Mouse (Mus musculus): ENCODE measurements around the gene Cd274. TPM values are rescaled to one million over a fixed set of nuclear protein-coding genes. Genes with fewer than 3 reads are reported as not detected.

Cd274 gene
- polyA plus RNA-seq, 1 experiment: 4.3 TPM

DNA sequence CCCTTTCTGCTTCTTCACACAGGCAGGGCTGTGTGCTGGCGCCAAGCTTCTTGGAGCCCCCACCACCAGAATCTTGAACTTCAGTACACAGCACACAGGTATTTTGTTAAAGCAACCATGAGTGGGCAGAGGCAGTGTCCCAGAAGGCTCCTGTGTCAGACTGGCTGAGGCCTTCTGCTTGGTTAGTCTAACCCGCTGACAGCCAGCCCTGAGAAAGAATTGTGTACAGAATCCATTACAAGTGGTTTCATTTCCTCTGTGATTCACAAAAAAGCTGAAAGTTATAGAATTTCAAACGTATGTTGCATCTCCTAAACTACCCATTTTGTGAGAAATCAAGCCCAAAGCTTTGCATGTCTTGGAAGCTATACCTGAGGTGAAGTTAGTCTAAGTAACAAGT lies 63.3 kb downstream of the Cd274 start:
- H3K27me3 ChIP-seq (replicated peaks; ENCODE audit: control insufficient read depth, insufficient read depth, low read length): no peaks in the 10 kb centered on the region
- DNase-seq: no peak
- no peak overlapping the region for H3K27ac ChIP-seq (ENCODE audit: insufficient read depth, low read depth, low read length)
- WGBS: 89% methylated on average over 3 of the region's 3 CpGs
- H3K36me3 ChIP-seq (ENCODE audit: control insufficient read depth, insufficient read depth, low read length): no peaks in the 10 kb centered on the region
- no peak for TF ChIP-seq POLR2A (IDR thresholded peaks at IDR 0.05; ENCODE audit: low read depth, low read length)
- no peak for TF ChIP-seq CTCF (conservative IDR thresholded peaks at IDR 0.05; ENCODE audit: insufficient read depth, insufficient read length, low read depth, low read length)
- H3K4me3 ChIP-seq (ENCODE audit: insufficient read depth, low read depth, low read length): no peak overlapping the region
- no peaks in the 10 kb centered on the region for H3K4me1 ChIP-seq (ENCODE audit: control insufficient read depth, insufficient read depth, low read length)

DNA sequence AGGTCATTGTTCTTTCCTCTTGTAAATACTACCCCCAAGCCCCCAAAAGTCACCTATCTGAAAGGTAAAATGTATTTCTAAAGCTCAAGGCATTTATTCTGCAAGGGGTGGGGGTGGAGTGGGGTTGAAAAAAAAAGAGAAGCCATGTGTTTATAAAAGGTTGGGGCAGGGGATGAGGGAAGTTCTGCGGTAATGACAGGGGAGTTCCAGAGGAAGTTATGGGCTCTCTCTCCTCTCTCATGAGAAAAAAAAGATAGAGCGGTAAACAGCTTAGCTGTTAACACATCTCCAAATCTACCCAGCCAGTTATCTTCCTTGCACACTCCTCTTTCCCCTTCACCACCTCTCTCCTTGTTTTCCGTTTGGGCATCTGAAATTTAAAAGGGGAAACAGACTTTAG lies 63.7 kb downstream of the Cd274 start:
- TF ChIP-seq CTCF (conservative IDR thresholded peaks at IDR 0.05; ENCODE audit: insufficient read depth, insufficient read length, low read depth, low read length) (no peak), POLR2A (IDR thresholded peaks at IDR 0.05; ENCODE audit: low read depth, low read length) (no peak)
- no peak for DNase-seq
- Histone ChIP-seq H3K27ac (ENCODE audit: insufficient read depth, low read depth, low read length) (no peak overlapping the region), H3K4me3 (ENCODE audit: insufficient read depth, low read depth, low read length) (no peak overlapping the region), H3K27me3 (replicated peaks; ENCODE audit: control insufficient read depth, insufficient read depth, low read length) (no peaks in the 10 kb centered on the region), H3K36me3 (ENCODE audit: control insufficient read depth, insufficient read depth, low read length) (no peaks in the 10 kb centered on the region), H3K4me1 (ENCODE audit: control insufficient read depth, insufficient read depth, low read length) (no peaks in the 10 kb centered on the region)
- 79% methylated on average over 3 of the region's 3 CpGs for WGBS

DNA sequence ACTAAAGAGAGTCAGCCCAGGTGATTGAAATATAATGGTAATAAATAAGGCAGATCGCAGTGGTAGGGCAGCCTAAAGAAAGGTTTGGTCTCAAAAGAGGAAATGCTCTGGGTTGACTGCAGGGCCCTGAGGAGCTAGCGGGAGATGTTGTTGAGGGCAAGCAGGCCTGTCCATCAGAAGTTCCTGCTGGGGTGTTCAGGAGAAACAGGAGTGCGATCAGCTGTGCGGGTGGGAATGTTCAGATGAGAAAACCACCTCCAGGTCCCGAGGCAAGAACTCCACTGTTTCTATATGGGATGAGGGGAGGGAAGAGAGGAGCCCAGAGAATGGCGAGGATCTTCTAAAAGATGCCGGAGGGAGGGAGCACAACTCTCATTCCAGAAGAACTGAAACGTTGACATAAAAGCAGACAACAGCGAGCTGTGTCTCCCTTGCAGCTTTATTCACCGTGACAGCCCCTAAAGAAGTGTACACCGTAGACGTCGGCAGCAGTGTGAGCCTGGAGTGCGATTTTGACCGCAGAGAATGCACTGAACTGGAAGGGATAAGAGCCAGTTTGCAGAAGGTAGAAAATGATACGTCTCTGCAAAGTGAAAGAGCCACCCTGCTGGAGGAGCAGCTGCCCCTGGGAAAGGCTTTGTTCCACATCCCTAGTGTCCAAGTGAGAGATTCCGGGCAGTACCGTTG lies 69.7 kb downstream of the Cd274 start:
- no peaks in the 10 kb centered on the region for H3K36me3 ChIP-seq (ENCODE audit: control insufficient read depth, insufficient read depth, low read length)
- H3K27me3 ChIP-seq (replicated peaks; ENCODE audit: control insufficient read depth, insufficient read depth, low read length): no peaks in the 10 kb centered on the region
- no peak overlapping the region for H3K27ac ChIP-seq (ENCODE audit: insufficient read depth, low read depth, low read length)
- TF ChIP-seq CTCF (conservative IDR thresholded peaks at IDR 0.05; ENCODE audit: insufficient read depth, insufficient read length, low read depth, low read length) (no peak), POLR2A (IDR thresholded peaks at IDR 0.05; ENCODE audit: low read depth, low read length) (no peak)
- H3K4me3 ChIP-seq (ENCODE audit: insufficient read depth, low read depth, low read length): no peak overlapping the region
- DNase-seq: no peak
- H3K4me1 ChIP-seq (ENCODE audit: control insufficient read depth, insufficient read depth, low read length): no peaks in the 10 kb centered on the region
- WGBS: 85% methylated on average over 18 of the region's 18 CpGs

Other genes starting within 250 kb of the Cd274 start
- 6.5 and 7.0 TPM in 2 replicates for gene Jak2, start 115.6 kb upstream of the Cd274 start, polyA plus RNA-seq (2012; rRNA removed)
- gene Insl6, start 42.1 kb upstream of the Cd274 start, polyA plus RNA-seq (2012; rRNA removed): 2.6 and 3.1 TPM in 2 replicates
- gene Rln1, start 32.8 kb upstream of the Cd274 start, polyA plus RNA-seq (2012; rRNA removed): 0.11 TPM in 1 of 2 replicates, not detected in the other
- 25.2 and 30.8 TPM in 2 replicates for gene Plgrkt, start 65 bp upstream of the Cd274 start, polyA plus RNA-seq (2012; rRNA removed)
- 0.17 TPM in 1 of 2 replicates, not detected in the other for gene Pdcd1lg2, start 43.5 kb downstream of the Cd274 start, polyA plus RNA-seq (2012; rRNA removed)
- 8.9 and 10.4 TPM in 2 replicates for gene Ric1, start 154.8 kb downstream of the Cd274 start, polyA plus RNA-seq (2012; rRNA removed)

Data from kidney, adult 2 months (tissue).